Mouse (Mus musculus) bone marrow, adult 2 months (tissue): ENCODE results near the gene Rc3h2. TPM values are rescaled to one million over a fixed set of nuclear protein-coding genes. Genes with fewer than 3 reads are reported as not detected.

Experiments used
- H3K27ac ChIP-seq: fragments of 200-500 bp; 2 replicates; pipeline ENCODE4 v1.5.1; 2012; ENCODE audit warnings: low read depth, mild to moderate bottlenecking, control low read depth, inconsistent platforms, low read length; ENCODE audit not compliant: control insufficient read depth, poor library complexity, insufficient read depth
- H3K4me1 ChIP-seq: fragments of 200-500 bp; 2 replicates; pipeline ENCODE4 v1.6.1; 2011; ENCODE audit warnings: low read length; ENCODE audit not compliant: control insufficient read depth, insufficient read depth
- H3K4me3 ChIP-seq: fragments of 200-500 bp; replicated peaks from 2 replicates; pipeline ENCODE3; 2011; ENCODE audit warnings: mild to moderate bottlenecking, low read depth, low read length, control low read depth; ENCODE audit not compliant: control insufficient read depth
- CTCF ChIP-seq: fragments of 200-500 bp; IDR thresholded peaks from 2 replicates; pipeline ENCODE4 v1.5.1; 2011; ENCODE audit warnings: low read length, control low read depth; ENCODE audit not compliant: control insufficient read depth, insufficient read depth
- POLR2A ChIP-seq: fragments of 200-500 bp; IDR thresholded peaks from 2 replicates; pipeline ENCODE4 v1.6.1; 2011; ENCODE audit warnings: low read depth, mild to moderate bottlenecking, control low read depth, low read length, borderline replicate concordance; ENCODE audit not compliant: control insufficient read depth
- WGBS: fragments of 180-500 bp; shearing (Covaris S2); methylation state at CpG from one replicate; pipeline ENCODE4 v1.1.7; 2018; 5-methylcytosine and 5-hydroxymethylcytosine counted together
- polyA plus RNA-seq: library from polyadenylated mRNA; stranded (reverse); fragments of >200 nt; gene quantifications from 2 replicates; pipeline ENCODE4 v1.2.4, GENCODE M21; 2011; ENCODE audit warnings: low replicate concordance; ENCODE audit not compliant: missing spikeins, insufficient read depth, insufficient read length

Gene Rc3h2
- polyA plus RNA-seq, 1 experiment, result 11.9 TPM

DNA sequence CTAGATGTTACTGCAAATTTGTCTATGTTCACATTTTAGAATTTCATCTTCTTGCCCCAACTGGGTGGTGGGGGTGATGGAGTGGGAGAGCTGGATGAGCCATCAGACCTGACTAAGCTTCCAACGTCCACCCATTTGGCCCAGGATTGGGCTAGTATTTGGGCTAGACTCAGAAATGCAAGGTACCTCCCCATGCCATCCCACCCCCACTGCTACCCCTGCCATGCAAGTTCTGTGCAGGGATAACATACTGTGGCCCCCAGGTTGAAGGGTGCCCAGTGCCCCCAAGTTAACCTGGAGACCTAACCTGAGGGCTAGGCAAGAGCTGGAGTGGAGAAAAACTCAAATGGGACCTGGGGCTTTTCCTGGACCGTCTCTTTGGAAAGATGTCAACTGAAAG is 62.8 kb downstream of the Rc3h2 start:
- WGBS, result 96% methylated on average over 2 of the region's 2 CpGs
- H3K27ac ChIP-seq, result no peak overlapping the region

DNA sequence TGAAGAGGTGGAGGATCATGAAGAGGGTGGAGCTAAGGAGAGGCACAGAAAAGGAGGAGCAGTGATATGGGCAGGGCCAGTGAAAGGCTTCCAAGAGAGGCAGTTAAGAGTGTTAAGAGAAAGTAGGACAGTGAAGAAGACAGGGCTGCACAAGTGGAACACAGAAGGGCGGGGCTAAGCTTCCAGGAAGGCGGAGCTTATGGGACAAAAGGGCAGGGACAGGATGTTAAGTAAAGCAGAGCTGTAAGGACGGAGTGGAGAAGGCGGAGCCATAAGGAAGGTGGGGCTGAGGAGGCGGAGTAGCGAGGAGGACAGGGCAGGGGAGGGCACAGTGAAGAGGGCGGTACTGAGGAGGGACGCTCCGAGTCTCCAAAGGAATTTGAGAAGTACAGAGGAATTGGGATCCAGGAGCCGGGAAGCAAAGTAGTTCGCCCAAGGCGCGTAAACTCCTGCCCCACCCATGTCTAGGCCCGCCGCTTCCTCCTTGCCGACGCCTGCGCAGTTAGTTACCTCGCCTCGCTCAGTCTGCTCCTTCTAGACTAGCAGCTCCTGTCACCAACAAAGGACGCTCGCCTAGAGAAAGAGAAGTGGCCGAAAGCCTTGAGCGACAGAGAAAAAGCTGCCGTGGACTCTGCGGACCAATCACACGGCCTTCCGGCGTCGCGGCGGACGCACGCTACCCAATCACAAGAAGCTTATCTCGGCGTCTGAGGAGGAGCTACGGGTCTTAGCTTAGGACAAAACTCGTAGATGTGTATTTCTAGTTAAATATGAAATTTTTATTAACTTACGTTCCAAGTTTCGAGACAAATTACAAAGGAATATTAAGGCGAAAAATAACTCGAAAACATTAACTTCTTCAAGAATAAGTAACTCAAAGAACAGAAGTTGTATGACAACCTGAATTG is 63.8 kb downstream of the Rc3h2 start, which contains the start of gene Pdcl:
Gene Pdcl (minus strand): TSS at position 700 of the 908 bp plus-strand sequence.
- Histone ChIP-seq H3K27ac (peak within 1 kb of the TSS; percentile 98), H3K4me1 (no peaks in the 10 kb centered on the region; the same call in 1 of the 2 replicates), H3K4me3 (peak within 1 kb of the TSS; percentile 84)
- TF ChIP-seq POLR2A (peak; percentile 59; the same call in 1 of the 2 replicates), CTCF (no peak)
- under 1% methylated on average over 42 of the region's 42 CpGs for WGBS

More for the DNA sequence above, 62.8 kb downstream of the Rc3h2 start:
- TF ChIP-seq CTCF (no peak), POLR2A (no peak)
- Histone ChIP-seq H3K4me3 (no peak overlapping the region), H3K4me1 (no peaks in the 10 kb centered on the region; the same call in 1 of the 2 replicates)

DNA sequence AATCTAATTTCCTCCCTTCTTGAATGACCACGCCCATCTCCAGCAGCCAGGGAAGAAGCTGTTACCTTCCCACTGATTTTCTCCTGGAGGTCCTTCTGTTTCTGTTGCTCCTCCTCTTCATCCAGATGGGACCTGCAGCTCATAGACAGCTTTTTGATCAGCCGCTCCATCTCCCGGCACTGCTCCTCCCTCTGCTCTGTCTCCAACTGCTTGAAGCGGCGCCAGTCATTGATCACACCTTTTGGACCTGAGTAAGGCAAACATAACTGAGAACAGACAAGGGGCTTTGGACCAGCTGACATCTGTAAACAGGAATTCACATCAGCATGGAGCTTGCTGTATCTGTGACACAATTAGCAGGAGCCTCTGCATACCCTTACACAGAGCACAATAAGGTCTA is 67.1 kb downstream of the Rc3h2 start:
- Histone ChIP-seq H3K27ac (no peak overlapping the region), H3K4me3 (no peak overlapping the region), H3K4me1 (no peaks in the 10 kb centered on the region; the same call in 1 of the 2 replicates)
- TF ChIP-seq POLR2A, result no peak
- no peak for TF ChIP-seq CTCF
- WGBS, result 94% methylated on average over 5 of the region's 5 CpGs

DNA sequence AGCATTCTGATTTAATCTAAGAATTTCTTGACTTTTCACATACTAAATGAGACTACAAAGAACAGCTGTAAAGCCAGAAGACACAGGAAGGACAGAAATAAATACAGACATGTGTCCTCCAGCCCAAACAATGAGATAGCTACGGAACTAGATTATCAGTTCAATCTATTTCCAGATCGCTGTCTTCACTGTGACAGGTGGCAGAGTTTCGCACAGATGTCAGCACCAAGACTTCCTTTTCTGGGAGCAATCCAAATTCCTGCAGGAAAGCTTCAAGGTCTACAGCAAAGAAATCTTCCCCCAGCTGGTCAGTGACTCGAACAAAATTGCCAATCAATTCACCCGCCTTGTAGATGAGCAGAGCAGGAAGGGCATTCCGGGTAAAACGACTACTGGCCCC is 71.0 kb downstream of the Rc3h2 start:
- Histone ChIP-seq H3K4me3 (no peak overlapping the region), H3K27ac (no peak overlapping the region), H3K4me1 (no peaks in the 10 kb centered on the region)
- no peak for TF ChIP-seq CTCF
- 79% methylated on average over 7 of the region's 7 CpGs for WGBS

DNA sequence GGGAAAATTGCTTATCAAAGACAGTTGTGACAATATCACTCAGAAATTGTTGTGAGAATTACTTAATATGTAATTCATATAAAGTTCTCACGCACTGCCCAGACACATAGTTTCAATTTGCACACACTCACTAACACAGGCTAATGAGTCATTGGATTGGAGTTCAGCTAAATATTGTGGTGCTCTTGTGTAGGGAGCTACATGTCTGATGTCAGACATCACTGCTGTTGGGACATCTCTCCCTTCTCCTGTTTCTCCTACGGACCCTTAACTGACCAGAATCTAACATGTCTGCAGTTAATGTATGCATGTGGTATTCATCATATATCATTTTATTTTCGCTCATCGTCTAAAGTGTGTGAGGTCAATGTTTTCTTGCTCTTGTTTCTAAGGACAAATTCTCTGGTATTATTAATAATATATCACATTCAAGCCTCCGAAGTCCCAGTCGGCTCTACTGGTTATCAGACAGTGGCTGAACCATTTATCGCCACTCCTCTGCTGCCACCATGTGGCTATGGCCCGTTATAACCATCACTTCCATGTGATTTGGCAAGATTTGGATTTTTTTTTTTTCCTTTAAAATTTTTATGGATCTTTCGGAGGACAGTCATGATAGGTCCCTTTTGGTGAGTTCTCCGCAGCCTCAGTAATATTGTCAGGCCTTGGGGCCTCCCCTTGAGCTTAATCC is 84.1 kb downstream of the Rc3h2 start:
- TF ChIP-seq CTCF (peak; percentile 53), POLR2A (no peak)
- Histone ChIP-seq H3K4me3 (no peak overlapping the region), H3K27ac (no peak overlapping the region), H3K4me1 (no peaks in the 10 kb centered on the region)
- WGBS, result 49% methylated on average over 10 of the region's 10 CpGs

DNA sequence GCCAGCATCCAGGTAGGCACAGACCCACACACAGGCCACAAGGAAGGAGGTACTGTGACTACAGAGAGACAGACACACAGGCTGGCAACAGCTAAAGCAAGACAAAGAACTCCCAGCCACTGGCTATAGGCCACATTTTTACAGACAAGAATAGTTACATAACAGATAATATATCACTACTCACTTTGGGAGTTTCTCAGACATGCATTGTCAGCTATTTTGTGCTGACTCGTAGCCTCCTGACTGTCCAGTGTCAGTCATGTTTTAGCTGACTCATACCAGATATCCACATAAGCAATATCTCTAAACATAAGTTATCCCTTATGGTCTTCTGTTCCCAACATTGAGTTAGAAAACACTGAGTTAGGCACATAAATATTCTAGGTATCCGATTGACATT is 89.4 kb downstream of the Rc3h2 start:
- no peak for TF ChIP-seq CTCF
- TF ChIP-seq POLR2A, result no peak
- H3K4me1 ChIP-seq, result no peaks in the 10 kb centered on the region
- no peak overlapping the region for H3K4me3 ChIP-seq
- H3K27ac ChIP-seq, result no peak overlapping the region
- 66% methylated on average over 2 of the region's 2 CpGs for WGBS

DNA sequence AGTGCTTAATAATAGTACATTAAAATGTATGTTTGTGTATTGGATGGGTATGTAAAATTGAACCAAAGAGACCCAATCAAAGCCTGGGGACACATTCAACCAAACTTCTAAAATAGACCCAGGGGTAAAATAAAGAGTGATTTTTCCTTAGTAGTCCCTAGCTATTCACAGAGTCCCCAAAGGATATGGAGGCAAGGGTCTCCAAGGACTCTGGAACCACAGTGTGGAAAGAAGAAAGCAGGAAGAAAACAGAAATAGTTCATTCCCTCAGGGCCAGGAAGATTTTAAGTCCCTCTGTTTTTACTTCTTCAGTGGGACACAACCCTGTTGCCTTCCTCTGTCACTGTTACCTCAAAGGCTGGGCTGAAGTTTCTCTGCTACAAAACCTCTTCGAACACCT is 96.5 kb downstream of the Rc3h2 start, which contains the start of gene Olfr368:
Gene Olfr368 (plus strand): TSS at position 301 of the 400 bp plus-strand sequence.
- Histone ChIP-seq H3K27ac (no peak within 1 kb of the TSS), H3K4me3 (no peak within 1 kb of the TSS), H3K4me1 (no peaks in the 10 kb centered on the region)
- 64% methylated on average over 1 of the region's 1 CpGs for WGBS
- no peak for TF ChIP-seq POLR2A

Other genes with a start within 250 kb of the Rc3h2 start
- gene Olfr365, start 234.7 kb downstream of the Rc3h2 start, polyA plus RNA-seq, result not detected in 2 replicates
- gene Olfr366, start 211.3 kb downstream of the Rc3h2 start, polyA plus RNA-seq, result 0.23 and 0.30 TPM in 2 replicates
- not detected in 2 replicates for gene Olfr368, start 96.4 kb downstream of the Rc3h2 start, polyA plus RNA-seq
- gene Pdcl, start 63.6 kb downstream of the Rc3h2 start, polyA plus RNA-seq, result 7.9 and 28.4 TPM in 2 replicates
- gene Zbtb26, start 20.2 kb upstream of the Rc3h2 start, polyA plus RNA-seq, result 1.3 and 2.6 TPM in 2 replicates
- gene Zbtb6, start 20.3 kb upstream of the Rc3h2 start, polyA plus RNA-seq, result 4.4 and 6.4 TPM in 2 replicates
- gene Rabgap1, start 20.4 kb upstream of the Rc3h2 start, polyA plus RNA-seq, result 11.2 and 18.0 TPM in 2 replicates
- not detected in 2 replicates for gene Gpr21, start 93.4 kb upstream of the Rc3h2 start, polyA plus RNA-seq